Mouse (Mus musculus) embryonic facial prominence, embryonic 14.5 days (tissue): Measurements from ENCODE around the gene Gm15737. TPM values are rescaled to one million over a fixed set of nuclear protein-coding genes. Genes with fewer than 3 reads are reported as not detected.
A peak's percentile ranks its signal among the peaks of the same experiment; 100 is the strongest.

Source experiments
- ATAC-seq: fragments of 200-750 bp; cut with Nextera tagmentation; 2 replicates; pipeline ENCODE4 v1.8.0; 2017; ENCODE audit warnings: low read depth, moderate number of reproducible peaks, moderate TSS enrichment
- DNase-seq: peaks from one replicate; pipeline ENCODE4 v3.0.0-alpha.2; 2015; ENCODE audit warnings: low spot score
- H3K27ac ChIP-seq: fragments of 300-500 bp; sonication (generic); replicated peaks from 2 replicates; pipeline ENCODE4 v1.5.1; 2014; ENCODE audit warnings: low read depth, mild to moderate bottlenecking, low read length, moderate library complexity
- H3K27me3 ChIP-seq: fragments of 300-500 bp; sonication (generic); replicated peaks from 2 replicates; pipeline ENCODE4 v1.6.1; 2014; ENCODE audit warnings: low read length; ENCODE audit not compliant: control insufficient read depth, insufficient read depth
- H3K36me3 ChIP-seq: fragments of 300-500 bp; sonication (generic); 2 replicates; pipeline ENCODE4 v1.6.1; 2014; ENCODE audit warnings: low read length, mixed read lengths; ENCODE audit not compliant: control insufficient read depth, insufficient read depth
- H3K4me1 ChIP-seq: fragments of 300-500 bp; sonication (generic); 2 replicates; pipeline ENCODE4 v1.6.1; 2014; ENCODE audit warnings: antibody characterized with exemption, low read length; ENCODE audit not compliant: control insufficient read depth, insufficient read depth
- H3K4me2 ChIP-seq: fragments of 300-500 bp; sonication (generic); 2 replicates; pipeline ENCODE4 v1.6.1; 2014; ENCODE audit warnings: low read depth, mild to moderate bottlenecking, low read length, moderate library complexity, mixed read lengths
- H3K4me3 ChIP-seq: fragments of 300-500 bp; sonication (generic); 2 replicates; pipeline ENCODE4 v1.5.1; 2014; ENCODE audit warnings: low read depth, mild to moderate bottlenecking, low read length
- H3K9ac ChIP-seq: fragments of 300-500 bp; sonication (generic); 2 replicates; pipeline ENCODE4 v1.6.1; 2014; ENCODE audit warnings: low read depth, mild to moderate bottlenecking, low read length, moderate library complexity, mixed read lengths
- H3K9me3 ChIP-seq: fragments of 300-500 bp; sonication (generic); 2 replicates; pipeline ENCODE4 v1.6.1; 2016; ENCODE audit warnings: low read length; ENCODE audit not compliant: control insufficient read depth
- WGBS: fragments of 180-500 bp; shearing (Covaris S2); extraction: QIAGEN DNeasy Blood & Tissue Kit; methylation state at CpG from one replicate; pipeline ENCODE4 v1.1.7; 2014; 5-methylcytosine and 5-hydroxymethylcytosine counted together
- polyA plus RNA-seq: library from polyadenylated mRNA; unstranded; fragments of >200 nt; fragmentation: Nextera tagmentation; extraction: Ambion mirVana; gene quantifications from 2 replicates; pipeline ENCODE4 v1.2.1, GENCODE M21; 2014

Gm15737 gene
- 0.10 and 0.12 TPM in 2 replicates for polyA plus RNA-seq

DNA sequence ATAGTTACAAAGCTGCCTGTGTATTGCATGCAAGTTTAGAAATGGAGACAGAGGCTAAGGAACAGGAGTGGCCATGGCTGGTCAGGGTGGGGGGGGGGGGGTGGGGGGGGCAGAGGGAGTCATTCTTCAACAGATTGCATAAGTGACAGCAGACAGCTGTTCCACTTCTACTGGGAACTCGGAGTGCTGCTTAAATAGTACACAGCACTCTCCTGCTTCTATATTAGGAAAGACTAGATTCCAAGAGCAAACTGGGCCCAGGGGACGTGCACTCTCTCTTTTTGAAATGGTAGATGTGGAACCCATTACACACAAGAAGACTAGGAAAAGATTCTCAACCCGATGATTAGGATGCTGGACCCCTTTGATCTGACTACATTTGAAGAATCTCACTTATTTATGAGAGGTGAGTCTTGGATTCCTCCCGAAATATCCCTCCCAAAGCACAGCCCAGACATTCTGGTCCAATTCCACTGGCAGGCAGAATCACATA lies at the start of gene Gm15737:
TSS of gene Gm15737 (plus strand) at position 269 of the 493 bp plus-strand sequence.
- Histone ChIP-seq H3K9ac (no peak within 1 kb of the TSS), H3K4me1 (peaks cover 6% of the 10 kb centered on the region; the same call in 1 of the 2 replicates), H3K27ac (peak within 1 kb of the TSS; percentile 22), H3K9me3 (no peaks in the 10 kb centered on the region), H3K27me3 (no peaks in the 10 kb centered on the region), H3K4me3 (no peak within 1 kb of the TSS), H3K36me3 (peaks cover 15% of the 10 kb centered on the region; the same call in 1 of the 2 replicates), H3K4me2 (peak within 1 kb of the TSS; percentile 33; the same call in 1 of the 2 replicates)
- ATAC-seq, result peak; percentile 72; the same call in 1 of the 2 replicates
- 31% methylated on average over 4 of the region's 4 CpGs for WGBS
- peak; percentile 73 for DNase-seq

GRCm38 (mm10) chr6:92821606-92822005 lies 47.6 kb upstream of the Gm15737 start:
- Histone ChIP-seq H3K9ac (no peak overlapping the region), H3K27me3 (no peaks in the 10 kb centered on the region), H3K36me3 (no peaks in the 10 kb centered on the region), H3K4me1 (peaks cover 6% of the 10 kb centered on the region; the same call in 1 of the 2 replicates), H3K4me3 (no peak overlapping the region), H3K4me2 (no peak overlapping the region), H3K9me3 (no peaks in the 10 kb centered on the region), H3K27ac (no peak overlapping the region)
- ATAC-seq (no peak), DNase-seq (no peak)
- WGBS, result 56% methylated on average over 5 of the region's 5 CpGs

DNA sequence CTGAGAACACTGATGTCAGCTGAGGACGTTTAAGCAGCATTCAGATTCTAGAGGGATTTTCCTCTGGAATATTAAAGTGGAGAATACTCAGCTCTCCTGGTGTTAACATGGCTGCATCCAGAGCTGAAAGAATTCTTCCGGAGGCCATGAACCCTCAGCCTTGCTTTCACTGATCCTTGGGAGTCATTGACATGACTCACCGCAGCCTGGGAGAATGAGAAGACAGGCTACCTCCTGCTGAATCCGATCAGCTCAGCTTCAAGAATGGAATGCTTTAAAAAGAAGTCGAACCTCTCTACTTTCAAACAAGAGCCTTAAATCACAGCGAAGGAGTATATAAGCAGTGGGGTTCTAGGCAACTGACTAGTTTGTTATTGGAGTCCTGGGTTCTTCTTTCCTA lies 47.2 kb upstream of the Gm15737 start:
- no peaks in the 10 kb centered on the region for H3K9me3 ChIP-seq
- DNase-seq, result no peak
- 50% methylated on average over 6 of the region's 6 CpGs for WGBS

GRCm38 (mm10) chr6:92823991-92824390 lies 45.2 kb upstream of the Gm15737 start:
- DNase-seq (no peak), ATAC-seq (no peak)
- no peaks in the 10 kb centered on the region for H3K36me3 ChIP-seq
- peaks cover 11% of the 10 kb centered on the region; the same call in 1 of the 2 replicates for H3K4me1 ChIP-seq
- no peaks in the 10 kb centered on the region for H3K27me3 ChIP-seq
- H3K9me3 ChIP-seq, result no peaks in the 10 kb centered on the region
- H3K4me3 ChIP-seq, result no peak overlapping the region
- 41% methylated on average over 7 of the region's 7 CpGs for WGBS
- no peak overlapping the region for H3K9ac ChIP-seq
- H3K4me2 ChIP-seq, result no peak overlapping the region
- no peak overlapping the region for H3K27ac ChIP-seq

More for the DNA sequence above, 47.2 kb upstream of the Gm15737 start:
- no peak overlapping the region for H3K4me3 ChIP-seq
- no peak overlapping the region for H3K9ac ChIP-seq
- no peak for ATAC-seq
- no peaks in the 10 kb centered on the region for H3K36me3 ChIP-seq
- H3K4me2 ChIP-seq, result no peak overlapping the region
- H3K27ac ChIP-seq, result no peak overlapping the region
- H3K27me3 ChIP-seq, result no peaks in the 10 kb centered on the region
- peaks cover 5% of the 10 kb centered on the region; the same call in 1 of the 2 replicates for H3K4me1 ChIP-seq

- DNase-seq (no peak), ATAC-seq (no peak)
- H3K36me3 ChIP-seq, result no peaks in the 10 kb centered on the region
- H3K4me2 ChIP-seq, result no peak overlapping the region
- H3K9ac ChIP-seq, result no peak overlapping the region
- H3K27me3 ChIP-seq, result no peaks in the 10 kb centered on the region
- H3K9me3 ChIP-seq, result no peaks in the 10 kb centered on the region
- H3K4me1 ChIP-seq, result peaks cover 9% of the 10 kb centered on the region; the same call in 1 of the 2 replicates
- no peak overlapping the region for H3K27ac ChIP-seq
- WGBS, result 85% methylated on average over 5 of the region's 5 CpGs
- H3K4me3 ChIP-seq, result no peak overlapping the region
Observed at GRCm38 (mm10) chr6:92826561-92826960, 42.6 kb upstream of the Gm15737 start.

DNA sequence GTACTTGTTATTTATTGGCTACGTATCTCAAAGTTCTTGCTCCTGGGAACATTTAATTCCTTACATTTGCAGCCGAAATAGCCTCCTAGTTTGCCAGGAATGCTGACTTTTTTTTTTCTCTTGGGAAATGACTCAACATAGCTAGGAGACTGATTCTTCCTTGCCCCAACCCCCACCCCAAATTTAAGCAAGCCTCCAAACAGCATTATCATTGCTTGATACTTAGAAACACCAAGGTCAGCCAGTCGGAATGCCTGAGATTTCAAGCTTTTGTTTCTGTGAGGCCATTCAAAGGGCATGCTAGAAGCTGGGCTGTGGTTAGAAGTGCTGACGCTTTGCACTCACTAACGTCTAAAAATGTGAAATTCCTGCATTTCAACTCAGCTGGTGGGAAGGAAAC lies 41.8 kb upstream of the Gm15737 start:
- DNase-seq (peak; percentile 35), ATAC-seq (no peak)
- H3K4me1 ChIP-seq, result peaks cover 6% of the 10 kb centered on the region; the same call in 1 of the 2 replicates
- no peak overlapping the region for H3K9ac ChIP-seq
- 35% methylated on average over 5 of the region's 5 CpGs for WGBS
- no peak overlapping the region for H3K4me2 ChIP-seq
- no peaks in the 10 kb centered on the region for H3K36me3 ChIP-seq
- no peak overlapping the region for H3K27ac ChIP-seq
- no peaks in the 10 kb centered on the region for H3K27me3 ChIP-seq
- H3K9me3 ChIP-seq, result no peaks in the 10 kb centered on the region
- H3K4me3 ChIP-seq, result no peak overlapping the region

DNA sequence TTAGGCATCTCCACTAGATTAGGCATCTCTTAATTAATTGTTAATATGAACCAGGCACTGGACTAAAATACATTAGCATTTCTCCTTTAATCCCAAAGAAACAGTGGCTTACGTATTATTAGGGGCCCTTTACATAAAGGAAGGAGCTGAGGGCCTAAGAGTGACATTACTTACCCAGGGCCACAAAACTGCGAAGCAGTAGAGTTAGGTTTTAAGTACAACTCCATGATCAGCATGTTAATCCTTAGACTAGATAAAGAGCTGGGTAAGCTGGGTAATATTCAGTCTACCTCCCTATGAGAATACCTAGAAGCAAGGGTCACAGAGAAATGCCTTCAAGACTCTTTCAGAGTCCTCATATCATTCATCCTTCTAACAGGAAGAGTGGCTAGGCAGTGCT lies 40.0 kb upstream of the Gm15737 start:
- Histone ChIP-seq H3K4me1 (peaks cover 6% of the 10 kb centered on the region; the same call in 1 of the 2 replicates), H3K27me3 (no peaks in the 10 kb centered on the region)
- 91% methylated on average over 2 of the region's 2 CpGs for WGBS

DNA sequence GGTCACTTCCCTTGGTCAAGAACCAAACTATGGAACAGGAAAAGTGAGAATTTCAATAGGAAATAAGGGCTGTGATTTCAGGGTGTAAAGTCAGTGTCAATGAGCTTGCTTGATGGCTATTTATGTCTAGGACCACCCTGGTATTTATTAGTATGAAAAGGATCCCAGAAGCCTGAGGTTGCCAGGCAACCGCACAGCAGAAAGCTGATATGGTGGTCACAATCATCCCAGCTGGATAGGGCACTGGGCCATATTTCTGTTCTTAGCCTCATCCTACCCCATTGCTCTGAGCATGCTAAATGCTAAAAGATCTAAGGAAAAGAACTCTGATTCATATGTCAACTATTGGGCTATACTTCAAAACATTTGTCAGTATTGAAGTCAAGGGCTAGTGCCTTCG lies 38.1 kb upstream of the Gm15737 start:
- DNase-seq, result peak; percentile 27

More for the DNA sequence above, 40.0 kb upstream of the Gm15737 start:
- no peaks in the 10 kb centered on the region for H3K9me3 ChIP-seq
- H3K9ac ChIP-seq, result no peak overlapping the region
- no peak overlapping the region for H3K4me3 ChIP-seq
- DNase-seq (no peak), ATAC-seq (no peak)
- H3K27ac ChIP-seq, result no peak overlapping the region
- H3K4me2 ChIP-seq, result no peak overlapping the region
- no peaks in the 10 kb centered on the region for H3K36me3 ChIP-seq

GRCm38 (mm10) chr6:92842000-92842399 lies 27.2 kb upstream of the Gm15737 start:
- no peak for DNase-seq

More for the DNA sequence above, 38.1 kb upstream of the Gm15737 start:
- no peaks in the 10 kb centered on the region for H3K27me3 ChIP-seq
- no peaks in the 10 kb centered on the region for H3K9me3 ChIP-seq
- H3K36me3 ChIP-seq, result no peaks in the 10 kb centered on the region
- H3K27ac ChIP-seq, result no peak overlapping the region
- H3K4me2 ChIP-seq, result no peak overlapping the region
- ATAC-seq, result no peak
- no peak overlapping the region for H3K4me3 ChIP-seq
- no peak overlapping the region for H3K9ac ChIP-seq
- WGBS, result 77% methylated on average over 2 of the region's 2 CpGs
- H3K4me1 ChIP-seq, result peaks cover 6% of the 10 kb centered on the region; the same call in 1 of the 2 replicates

More at GRCm38 (mm10) chr6:92842000-92842399, 27.2 kb upstream of the Gm15737 start:
- Histone ChIP-seq H3K4me2 (no peak overlapping the region), H3K9me3 (no peaks in the 10 kb centered on the region), H3K4me3 (no peak overlapping the region), H3K27me3 (no peaks in the 10 kb centered on the region), H3K4me1 (peaks cover 4% of the 10 kb centered on the region; the same call in 1 of the 2 replicates), H3K36me3 (no peaks in the 10 kb centered on the region), H3K9ac (no peak overlapping the region), H3K27ac (0 out of 2 replicates have a peak overlapping the region, but pooled peaks have one; percentile 4)
- ATAC-seq, result no peak
- 15% methylated on average over 2 of the region's 2 CpGs for WGBS
